Mouse (Mus musculus) stomach, postnatal 0 days (tissue): ENCODE measurements around the gene Sema5a. TPM values are rescaled to one million over a fixed set of nuclear protein-coding genes. Genes with fewer than 3 reads are reported as not detected.

Experiments used
- ATAC-seq: fragments of 200-750 bp; cut with Nextera tagmentation; 2 replicates; pipeline ENCODE4 v1.8.0; 2017; ENCODE audit not compliant: low FRiP score, low TSS enrichment
- DNase-seq: peaks from one replicate; pipeline ENCODE4 v3.0.0-alpha.2; 2016; ENCODE audit warnings: low spot score
- H3K27ac ChIP-seq: fragments of 300-500 bp; sonication (generic); replicated peaks from 2 replicates; pipeline ENCODE4 v1.5.1; 2014; ENCODE audit warnings: mild to moderate bottlenecking, control low read depth
- H3K27me3 ChIP-seq: fragments of 300-500 bp; sonication (generic); 2 replicates; pipeline ENCODE4 v1.6.1; 2014; ENCODE audit warnings: low read length; ENCODE audit not compliant: control insufficient read depth, insufficient read depth
- H3K36me3 ChIP-seq: fragments of 300-500 bp; sonication (generic); 2 replicates; pipeline ENCODE4 v1.6.1; 2014; ENCODE audit warnings: low read length, mixed read lengths; ENCODE audit not compliant: control insufficient read depth, insufficient read depth
- H3K4me1 ChIP-seq: fragments of 300-500 bp; sonication (generic); replicated peaks from 2 replicates; pipeline ENCODE4 v1.6.1; 2014; ENCODE audit warnings: antibody characterized with exemption; ENCODE audit not compliant: control insufficient read depth, insufficient read depth
- H3K4me2 ChIP-seq: fragments of 300-500 bp; sonication (generic); replicated peaks from 2 replicates; pipeline ENCODE4 v1.6.1; 2014; ENCODE audit warnings: low read depth, mild to moderate bottlenecking, control low read depth, moderate library complexity
- H3K4me3 ChIP-seq: fragments of 300-500 bp; sonication (generic); 2 replicates; pipeline ENCODE4 v1.5.1; 2014; ENCODE audit warnings: low read depth, low read length, control low read depth
- H3K9ac ChIP-seq: fragments of 300-500 bp; sonication (generic); 2 replicates; pipeline ENCODE4 v1.6.1; 2014; ENCODE audit warnings: mild to moderate bottlenecking, low read length, control low read depth, mixed read lengths
- H3K9me3 ChIP-seq: fragments of 300-500 bp; sonication (generic); 2 replicates; pipeline ENCODE4 v1.6.1; 2016; ENCODE audit warnings: low read length; ENCODE audit not compliant: control insufficient read depth
- CTCF ChIP-seq: IDR thresholded peaks from 2 replicates; pipeline ENCODE4 v1.5.1; 2016; ENCODE audit warnings: antibody characterized with exemption, low read depth, mild to moderate bottlenecking, moderate library complexity
- EP300 ChIP-seq: optimal IDR thresholded peaks from 2 replicates; pipeline ENCODE3; 2016; ENCODE audit warnings: antibody characterized with exemption
- WGBS: fragments of 180-500 bp; shearing (Covaris S2); extraction: QIAGEN DNeasy Blood & Tissue Kit; methylation state at CpG from one replicate; pipeline ENCODE4 v1.1.7; 2014; 5-methylcytosine and 5-hydroxymethylcytosine counted together
- polyA plus RNA-seq: library from polyadenylated mRNA; unstranded; fragments of >200 nt; fragmentation: Nextera tagmentation; extraction: Ambion mirVana; gene quantifications from 2 replicates; pipeline ENCODE4 v1.2.1, GENCODE M21; 2015

Gene Sema5a
- polyA plus RNA-seq, 1 experiment from 2014 or later: 5.5 TPM

GRCm38 (mm10) chr15:32233451-32233850 is 11.2 kb upstream of the Sema5a start:
- Histone ChIP-seq H3K9me3 (no peaks in the 10 kb centered on the region), H3K27ac (no peak overlapping the region), H3K4me2 (no peak overlapping the region), H3K27me3 (no peaks in the 10 kb centered on the region), H3K9ac (no peak overlapping the region), H3K36me3 (no peaks in the 10 kb centered on the region), H3K4me1 (no peaks in the 10 kb centered on the region), H3K4me3 (no peak overlapping the region)
- TF ChIP-seq EP300 (no peak), CTCF (no peak)
- 95% methylated on average over 1 of the region's 1 CpGs for WGBS
- ATAC-seq: no peak
- no peak for DNase-seq

DNA sequence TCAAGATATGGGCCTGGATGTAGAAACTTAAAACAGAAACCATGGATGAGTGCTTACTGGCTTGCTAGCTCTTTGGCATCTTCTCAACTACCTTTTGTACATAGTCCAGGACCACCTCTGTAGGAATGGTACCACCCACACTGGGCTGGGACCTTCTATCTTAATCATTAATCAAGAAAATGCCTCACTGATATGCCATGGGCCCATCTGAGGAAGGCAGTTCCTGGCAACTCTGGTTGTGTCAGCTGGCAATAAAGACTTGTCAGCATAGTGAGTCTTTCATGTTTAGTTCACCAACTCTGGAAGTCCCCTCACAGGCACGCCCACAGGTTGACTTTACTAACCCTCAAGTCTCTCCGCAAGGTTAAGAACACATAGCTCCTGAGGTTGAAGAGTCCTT is 5.5 kb upstream of the Sema5a start:
- Histone ChIP-seq H3K9me3 (no peaks in the 10 kb centered on the region), H3K4me2 (no peak overlapping the region), H3K27ac (no peak overlapping the region), H3K4me3 (no peak overlapping the region), H3K9ac (no peak overlapping the region), H3K36me3 (0 out of 2 replicates have a peak, but pooled peaks cover 4% of the 10 kb centered on the region), H3K27me3 (no peaks in the 10 kb centered on the region), H3K4me1 (no peaks in the 10 kb centered on the region)
- WGBS: 81% methylated on average over 2 of the region's 2 CpGs
- no peak for TF ChIP-seq CTCF
- TF ChIP-seq EP300: no peak
- no peak for ATAC-seq
- DNase-seq: no peak

GRCm38 (mm10) chr15:32240159-32240558 is 4.5 kb upstream of the Sema5a start:
- H3K36me3 ChIP-seq: 0 out of 2 replicates have a peak, but pooled peaks cover 4% of the 10 kb centered on the region
- H3K9me3 ChIP-seq: no peaks in the 10 kb centered on the region
- H3K4me2 ChIP-seq: no peak overlapping the region
- no peaks in the 10 kb centered on the region for H3K27me3 ChIP-seq
- no peak for TF ChIP-seq EP300
- TF ChIP-seq CTCF: no peak
- no peak for DNase-seq
- WGBS: 62% methylated on average over 3 of the region's 3 CpGs
- no peak for ATAC-seq
- H3K9ac ChIP-seq: no peak overlapping the region
- H3K27ac ChIP-seq: no peak overlapping the region
- no peak overlapping the region for H3K4me3 ChIP-seq
- no peaks in the 10 kb centered on the region for H3K4me1 ChIP-seq

DNA sequence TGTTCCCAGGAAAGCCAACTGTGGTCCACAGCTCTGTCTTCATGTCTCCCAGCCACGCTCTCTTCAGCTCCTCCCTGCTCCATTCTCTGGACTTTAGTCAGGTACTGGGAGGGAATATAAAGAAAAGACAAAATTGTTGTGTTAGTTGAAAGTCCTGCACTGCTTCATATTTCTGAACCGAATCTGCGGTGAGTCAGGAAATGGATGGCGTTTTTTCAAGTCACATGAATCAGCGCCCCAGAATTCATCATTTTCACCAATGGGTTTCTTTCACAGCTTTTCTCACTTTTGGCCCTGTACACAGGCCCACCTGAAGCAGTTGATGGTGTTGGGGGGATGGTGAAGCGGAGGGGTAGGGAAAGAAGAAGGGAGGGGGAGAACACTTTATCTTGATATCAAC is 2.9 kb upstream of the Sema5a start:
- Histone ChIP-seq H3K9me3 (no peaks in the 10 kb centered on the region), H3K36me3 (0 out of 2 replicates have a peak, but pooled peaks cover 4% of the 10 kb centered on the region), H3K4me3 (no peak overlapping the region), H3K27ac (no peak overlapping the region), H3K4me1 (no peaks in the 10 kb centered on the region), H3K9ac (no peak overlapping the region), H3K27me3 (no peaks in the 10 kb centered on the region), H3K4me2 (no peak overlapping the region)
- WGBS: 70% methylated on average over 6 of the region's 6 CpGs
- ATAC-seq: no peak
- TF ChIP-seq EP300: no peak
- TF ChIP-seq CTCF: no peak
- no peak for DNase-seq

DNA sequence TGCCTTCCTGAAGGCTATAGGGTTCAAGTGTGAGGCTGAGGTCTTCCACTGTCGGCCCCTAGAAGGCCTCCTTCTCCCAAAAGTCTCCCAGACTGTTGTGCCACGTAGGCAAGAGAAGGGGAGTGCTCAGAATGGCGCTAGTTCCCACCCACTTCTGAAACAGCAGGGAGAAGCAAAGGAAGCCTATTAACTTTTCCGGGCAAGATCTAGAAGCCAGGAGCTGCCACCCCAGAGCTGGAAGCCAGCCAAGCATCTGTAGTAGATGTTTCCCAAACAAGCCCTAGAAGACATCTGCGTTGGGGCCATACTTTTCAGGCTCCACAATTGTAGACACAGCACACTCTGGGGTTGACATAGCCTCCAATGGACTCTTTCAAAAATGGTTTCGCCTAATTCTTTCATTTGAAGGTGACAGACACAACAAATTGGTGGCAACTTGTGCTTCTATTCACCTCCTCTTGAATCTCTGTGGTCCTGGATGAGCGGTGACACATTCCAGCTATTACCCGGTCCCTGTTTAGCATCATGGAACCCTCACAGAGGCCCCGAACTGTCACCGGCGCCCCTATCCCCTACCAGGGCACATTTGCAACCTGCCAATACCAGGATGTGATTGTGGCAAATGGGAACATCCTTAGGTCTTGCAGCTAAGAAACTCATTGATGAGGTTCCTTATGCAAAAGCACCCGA is 1.4 kb upstream of the Sema5a start:
- H3K4me3 ChIP-seq: peak overlapping the region; percentile 62
- no peaks in the 10 kb centered on the region for H3K27me3 ChIP-seq
- DNase-seq: peak; percentile 43
- H3K4me1 ChIP-seq: no peaks in the 10 kb centered on the region
- H3K9ac ChIP-seq: peak overlapping the region; percentile 74
- no peaks in the 10 kb centered on the region for H3K9me3 ChIP-seq
- WGBS: 50% methylated on average over 12 of the region's 12 CpGs
- H3K36me3 ChIP-seq: 0 out of 2 replicates have a peak, but pooled peaks cover 4% of the 10 kb centered on the region
- H3K4me2 ChIP-seq: peak overlapping the region; percentile 68
- peak overlapping the region; percentile 79 for H3K27ac ChIP-seq
- TF ChIP-seq CTCF: peak; percentile 30
- no peak for TF ChIP-seq EP300
- no peak for ATAC-seq

- Histone ChIP-seq H3K4me1 (no peaks in the 10 kb centered on the region), H3K27ac (peak overlapping the region; percentile 79), H3K9ac (peak overlapping the region; percentile 74), H3K4me2 (peak overlapping the region; percentile 68), H3K36me3 (0 out of 2 replicates have a peak, but pooled peaks cover 4% of the 10 kb centered on the region), H3K9me3 (no peaks in the 10 kb centered on the region), H3K4me3 (peak overlapping the region; percentile 62), H3K27me3 (no peaks in the 10 kb centered on the region)
- WGBS: 25% methylated on average over 7 of the region's 7 CpGs
- DNase-seq (no peak), ATAC-seq (no peak)
- TF ChIP-seq CTCF (no peak), EP300 (no peak)
Observed at GRCm38 (mm10) chr15:32243824-32244223, 786 bp upstream of the Sema5a start.
